23 mouse cellular contexts compared by ENCODE assay signal in the genomic region with DNA sequence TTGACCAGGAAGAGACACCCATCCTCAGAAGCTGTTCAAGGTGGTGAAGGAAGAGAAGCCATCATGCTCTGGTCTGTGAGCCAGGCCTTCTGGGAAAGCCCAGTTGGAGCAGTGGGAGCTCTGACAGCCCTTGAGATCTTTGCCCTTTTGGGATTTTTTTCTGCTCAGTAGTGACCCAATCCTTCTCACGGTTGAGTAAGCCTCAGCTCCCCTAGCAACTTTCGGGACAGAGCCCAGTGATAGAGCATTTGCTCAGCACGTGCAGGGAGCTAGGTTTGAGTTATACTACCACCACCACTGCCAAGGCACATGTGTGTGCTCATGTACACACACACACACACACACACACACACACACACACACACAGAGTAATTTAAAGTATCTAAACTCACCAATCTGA.
"Had no signal": no experiment of that assay in that cellular context is flagged by ENCODE, and none has a peak within 500 bp of the region (broad histone marks: within the 10 kb centered on the region; RNA-seq: fewer than 3 reads in every experiment).

No protein-coding gene starts in this region.

- H3K9ac ChIP-seq: limb, embryonic 12.5 days; limb, embryonic 15.5 days; liver, embryonic 12.5 days; liver, embryonic 15.5 days; lung, embryonic 15.5 days; midbrain, embryonic 15.5 days; neural tube, embryonic 12.5 days; neural tube, embryonic 15.5 days had no signal

- H3K36me3 ChIP-seq: limb, embryonic 12.5 days; limb, embryonic 15.5 days; liver, embryonic 12.5 days; liver, embryonic 15.5 days; lung, embryonic 15.5 days; midbrain, embryonic 15.5 days; neural tube, embryonic 12.5 days; neural tube, embryonic 15.5 days had no signal

- ATAC-seq: intestine, postnatal 0 days; liver, embryonic 12.5 days; midbrain, embryonic 15.5 days had no signal

- H3K27ac ChIP-seq: limb, embryonic 15.5 days; liver, embryonic 12.5 days; liver, embryonic 15.5 days; lung, embryonic 15.5 days; midbrain, embryonic 15.5 days; neural tube, embryonic 12.5 days; neural tube, embryonic 15.5 days; stomach, postnatal 0 days had no signal

- H3K4me3 ChIP-seq: limb, embryonic 12.5 days; limb, embryonic 15.5 days; liver, embryonic 12.5 days; liver, embryonic 15.5 days; lung, embryonic 15.5 days; megakaryocyte, embryonic 14.5 days; midbrain, embryonic 15.5 days; neural tube, embryonic 12.5 days; neural tube, embryonic 15.5 days had no signal

- H3K4me2 ChIP-seq: limb, embryonic 12.5 days; limb, embryonic 15.5 days; liver, embryonic 12.5 days; liver, embryonic 15.5 days; lung, embryonic 15.5 days; midbrain, embryonic 11.5 days; midbrain, embryonic 15.5 days; neural tube, embryonic 12.5 days; neural tube, embryonic 15.5 days had no signal

- H3K27me3 ChIP-seq: limb, embryonic 12.5 days; limb, embryonic 15.5 days; liver, embryonic 12.5 days; liver, embryonic 15.5 days; lung, embryonic 15.5 days; megakaryocyte, embryonic 14.5 days; midbrain, embryonic 15.5 days; neural tube, embryonic 12.5 days; neural tube, embryonic 15.5 days had no signal

- H3K4me1 ChIP-seq: limb, embryonic 15.5 days; liver, embryonic 12.5 days; liver, embryonic 15.5 days; megakaryocyte, embryonic 14.5 days; neural tube, embryonic 12.5 days; neural tube, embryonic 15.5 days had no signal

- DNase-seq: kidney, postnatal 14 days; kidney, postnatal 4 days; left cerebral cortex, postnatal 4 days; lung, adult 18-20 months; lung, postnatal 10 days; lung, postnatal 36 days; right cerebral cortex, adult 18-20 months; right cerebral cortex, postnatal 14 days; right cerebral cortex, postnatal 4 days; thymus, adult 18-20 months; thymus, postnatal 36 days had no signal

- H3K9me3 ChIP-seq: limb, embryonic 12.5 days; limb, embryonic 15.5 days; liver, embryonic 12.5 days; liver, embryonic 15.5 days; lung, embryonic 15.5 days; megakaryocyte, embryonic 14.5 days; midbrain, embryonic 15.5 days; neural tube, embryonic 12.5 days; neural tube, embryonic 15.5 days had no signal
